Mouse (Mus musculus): ENCODE results near the gene Nol3.

GRCm38 (mm10) chr8:105254966-105255350 lies 21.0 kb upstream of the Nol3 start, which contains the start of gene B3gnt9:
- TF ChIP-seq CTCF (IDR thresholded peaks at IDR 0.05 in 2 of 3, conservative IDR thresholded peaks at IDR 0.05 in 1 of 3; ENCODE audit: control insufficient read depth in 1 of 3, insufficient read depth in 1 of 3, low read depth in 2 of 3, low read length in 3 of 3, poor library complexity in 1 of 3, severe bottlenecking in 1 of 3) = no peak
- peak; percentile 94 for TF ChIP-seq USF1 (IDR thresholded peaks at IDR 0.05; ENCODE audit: low read depth, low read length)
- TF ChIP-seq TCF12 (IDR thresholded peaks at IDR 0.05; ENCODE audit: low read depth, low read length) = no peak
- TF ChIP-seq CHD1 (IDR thresholded peaks at IDR 0.05; ENCODE audit: low read depth, low read length) = no peak
- no peak for TF ChIP-seq EP300 (IDR thresholded peaks at IDR 0.05; ENCODE audit: low read depth in 1 of 2, low read length in 2 of 2)
- TF ChIP-seq NELFE (IDR thresholded peaks at IDR 0.05; ENCODE audit: low read depth, low read length) = no peak
- no peak for TF ChIP-seq MAFK (IDR thresholded peaks at IDR 0.05; ENCODE audit: borderline replicate concordance, low read depth, low read length)
